Comparison of ENCODE assay signal across 9 mouse cellular contexts in the genomic region with DNA sequence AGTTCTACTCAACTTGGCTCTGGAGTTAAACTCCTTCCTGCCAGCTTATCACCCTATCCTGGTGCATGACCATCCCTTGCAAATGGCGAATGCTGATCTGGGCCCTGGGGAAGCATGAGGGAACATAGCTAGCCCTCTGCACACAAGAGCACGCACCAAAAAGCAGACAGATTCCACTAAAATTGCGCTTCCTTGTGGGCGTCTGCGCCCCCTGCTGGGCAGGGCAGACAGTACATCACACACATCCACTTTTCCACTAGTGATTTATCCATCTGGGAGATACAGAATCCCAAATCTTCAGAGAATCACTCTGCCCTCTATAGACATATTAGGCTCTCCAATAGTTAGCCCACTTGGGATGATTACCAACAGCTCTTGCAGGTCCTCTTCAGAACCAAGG. TPM values are rescaled to one million over a fixed set of nuclear protein-coding genes. Genes with fewer than 3 reads are reported as not detected.
DNase-seq lines count a peak whose midpoint lies in the region; ATAC-seq lines count a peak whose summit lies in the region.
"Had no signal": no experiment of that assay in that cellular context is flagged by ENCODE, and none has a peak within 500 bp of the region (broad histone marks: within the 10 kb centered on the region; RNA-seq: fewer than 3 reads in every experiment).

No protein-coding gene starts in this region.

- DNase-seq in kidney, adult 18-20 months = peak; percentile 15
- peak; percentile 10 to 26 for DNase-seq in CD8-positive naive resting alpha-beta T cell, adult 2 months (ENCODE audit: low read depth in 2 of 2, low spot score in 2 of 2)
- peak; percentile 36 for DNase-seq in adrenal gland, postnatal 25 days
- no peak for DNase-seq in frontal cortex, postnatal 14 days (ENCODE audit: low spot score in 2 of 2)
- no peak for DNase-seq in left cerebral cortex, postnatal 10 days (ENCODE audit: extremely low spot score in 1 of 2, low spot score in 2 of 2)

- no peak overlapping the region for H3K9ac ChIP-seq in kidney, embryonic 14.5 days (ENCODE audit: low read depth, low read length)
- no peak overlapping the region for H3K9ac ChIP-seq in midbrain, embryonic 13.5 days (replicated peaks)
- H3K9ac ChIP-seq: hindbrain, embryonic 15.5 days had no signal

- WGBS in kidney, embryonic 14.5 days = 47% methylated on average over 5 of the region's 5 CpGs
- 36% methylated on average over 5 of the region's 5 CpGs for WGBS in midbrain, embryonic 13.5 days

- no peak for ATAC-seq in kidney, embryonic 14.5 days (ENCODE audit: low FRiP score, low TSS enrichment)
- ATAC-seq in megakaryocyte progenitor cell, adult 5-6 weeks (replicated peaks; ENCODE audit: poor library complexity) = peak; percentile 88
- ATAC-seq in midbrain, embryonic 13.5 days = no peak

- no peak overlapping the region for H3K27ac ChIP-seq in kidney, embryonic 14.5 days (ENCODE audit: low read depth, low read length)
- H3K27ac ChIP-seq in midbrain, embryonic 13.5 days = no peak overlapping the region
- H3K27ac ChIP-seq: hindbrain, embryonic 15.5 days had no signal

- no peaks in the 10 kb centered on the region for H3K9me3 ChIP-seq in kidney, embryonic 14.5 days (ENCODE audit: control insufficient read depth, low read length)
- peaks cover 32% of the 10 kb centered on the region for H3K9me3 ChIP-seq in midbrain, embryonic 13.5 days

- H3K4me1 ChIP-seq in kidney, embryonic 14.5 days (ENCODE audit: control insufficient read depth, insufficient read depth, low read length) = no peaks in the 10 kb centered on the region
- H3K4me1 ChIP-seq in midbrain, embryonic 13.5 days (replicated peaks) = no peaks in the 10 kb centered on the region
- H3K4me1 ChIP-seq: hindbrain, embryonic 15.5 days had no signal

- no peaks in the 10 kb centered on the region for H3K36me3 ChIP-seq in kidney, embryonic 14.5 days (ENCODE audit: control insufficient read depth, insufficient read depth, low read length)
- no peaks in the 10 kb centered on the region for H3K36me3 ChIP-seq in midbrain, embryonic 13.5 days
- H3K36me3 ChIP-seq: hindbrain, embryonic 15.5 days had no signal

- intact Hi-C loops in left cerebral cortex, postnatal 10 days (cut with DNase I) = no loop called here

- H3K27me3 ChIP-seq in kidney, embryonic 14.5 days (ENCODE audit: control insufficient read depth, insufficient read depth, low read length) = no peaks in the 10 kb centered on the region
- H3K27me3 ChIP-seq in midbrain, embryonic 13.5 days = no peaks in the 10 kb centered on the region
- H3K27me3 ChIP-seq: hindbrain, embryonic 15.5 days had no signal

- no peak overlapping the region for H3K4me3 ChIP-seq in kidney, embryonic 14.5 days (ENCODE audit: low read length)
- H3K4me3 ChIP-seq in midbrain, embryonic 13.5 days (replicated peaks) = no peak overlapping the region
- H3K4me3 ChIP-seq: hindbrain, embryonic 15.5 days had no signal

- no peak overlapping the region for H3K4me2 ChIP-seq in kidney, embryonic 14.5 days (replicated peaks; ENCODE audit: low read depth, low read length)
- no peak overlapping the region for H3K4me2 ChIP-seq in midbrain, embryonic 13.5 days (replicated peaks)
- H3K4me2 ChIP-seq: hindbrain, embryonic 15.5 days had no signal

RNA-seq across cellular contexts. Expression of a gene that starts 37.9 kb away (rescaled TPM):
- 11.0 and 11.4 TPM in 2 replicates for polyA plus RNA-seq in kidney, embryonic 14.5 days (2014; fragmentation: Nextera tagmentation; extraction: Ambion mirVana)
- 42.8 and 45.0 TPM in 2 replicates for total RNA-seq in adrenal gland, postnatal 25 days (2021)
- 8.8 and 11.5 TPM in 2 replicates for total RNA-seq in megakaryocyte progenitor cell, adult 5-6 weeks (2015)
- 18.1 and 22.1 TPM in 2 replicates for total RNA-seq in megakaryocyte progenitor cell, adult 5-6 weeks (2017)
- polyA plus RNA-seq in midbrain, embryonic 13.5 days (2015; fragmentation: Nextera tagmentation; extraction: Ambion mirVana) = 7.7 and 8.9 TPM in 2 replicates
- total RNA-seq in left cerebral cortex, postnatal 10 days (2021) = 10 to 100 TPM; 41.0 to 44.3 TPM

Comparison
In these comparisons a context has a peak if more than half of its experiments do, and no peak if none do; other contexts are left out.
1. DNase-seq: peak in kidney, adult 18-20 months (single experiment), CD8-positive naive resting alpha-beta T cell, adult 2 months (2 of 2) and adrenal gland, postnatal 25 days (single experiment); none in frontal cortex, postnatal 14 days (0 of 2) and left cerebral cortex, postnatal 10 days (0 of 2).